Mouse (Mus musculus) forebrain, embryonic 12.5 days (tissue): ENCODE data around the gene Hspg2. TPM values are rescaled to one million over a fixed set of nuclear protein-coding genes. Genes with fewer than 3 reads are reported as not detected.
"Not testable (repeated sequence)": the region's sequence is repeated elsewhere in the genome, so short reads cannot be mapped to it uniquely, and the experiment has no call there.

Experiments
- ATAC-seq: fragments of 200-750 bp; cut with Nextera tagmentation; 2 replicates; pipeline ENCODE4 v1.8.0; 2017; ENCODE audit warnings: moderate TSS enrichment; ENCODE audit not compliant: low FRiP score
- H3K27ac ChIP-seq: fragments of 300-500 bp; sonication (generic); 2 replicates; pipeline ENCODE4 v1.5.1; 2016; ENCODE audit warnings: mild to moderate bottlenecking
- H3K27me3 ChIP-seq: fragments of 300-500 bp; sonication (generic); 2 replicates; pipeline ENCODE4 v1.6.1; 2016; ENCODE audit warnings: mild to moderate bottlenecking
- H3K36me3 ChIP-seq: fragments of 300-500 bp; sonication (generic); replicated peaks from 2 replicates; pipeline ENCODE4 v1.6.1; 2016; ENCODE audit warnings: mild to moderate bottlenecking
- H3K4me1 ChIP-seq: fragments of 300-500 bp; sonication (generic); 2 replicates; pipeline ENCODE4 v1.6.1; 2016
- H3K4me2 ChIP-seq: fragments of 300-500 bp; sonication (generic); 2 replicates; pipeline ENCODE4 v1.6.1; 2016; ENCODE audit warnings: mild to moderate bottlenecking, moderate library complexity
- H3K4me3 ChIP-seq: fragments of 300-500 bp; sonication (generic); replicated peaks from 2 replicates; pipeline ENCODE4 v1.5.1; 2016; ENCODE audit warnings: mild to moderate bottlenecking
- H3K9ac ChIP-seq: fragments of 300-500 bp; sonication (generic); 2 replicates; pipeline ENCODE4 v1.6.1; 2016; ENCODE audit warnings: mild to moderate bottlenecking
- H3K9me3 ChIP-seq: fragments of 300-500 bp; sonication (generic); 2 replicates; pipeline ENCODE4 v1.6.1; 2016
- WGBS: fragments of 180-500 bp; shearing (Covaris S2); methylation state at CpG from one replicate; pipeline ENCODE4 v1.1.7; 2016; 5-methylcytosine and 5-hydroxymethylcytosine counted together
- polyA plus RNA-seq: library from polyadenylated mRNA; unstranded; fragments of >200 nt; fragmentation: Nextera tagmentation; extraction: Ambion mirVana; gene quantifications from 2 replicates; pipeline ENCODE4 v1.2.1, GENCODE M21; 2016

Gene Hspg2
- polyA plus RNA-seq, 1 experiment from 2014 or later, result 8.9 TPM

- no peak overlapping the region for H3K9ac ChIP-seq
- no peaks in the 10 kb centered on the region for H3K27me3 ChIP-seq
- H3K4me2 ChIP-seq, result no peak overlapping the region
- peaks cover 24% of the 10 kb centered on the region for H3K36me3 ChIP-seq
- 81% methylated on average over 9 of the region's 9 CpGs for WGBS
- H3K27ac ChIP-seq, result no peak overlapping the region
- ATAC-seq, result no peak
- no peak overlapping the region for H3K4me3 ChIP-seq
- no peaks in the 10 kb centered on the region for H3K9me3 ChIP-seq
- no peaks in the 10 kb centered on the region for H3K4me1 ChIP-seq
Measured at GRCm38 (mm10) chr4:137569873-137570272, 101.3 kb downstream of the Hspg2 start.

GRCm38 (mm10) chr4:137574469-137574868, 105.9 kb downstream of the Hspg2 start, which contains the start of gene Ldlrad2:
Gene Ldlrad2, minus strand, starts transcription at chr4:137574569.
- H3K4me2 ChIP-seq, result no peak within 1 kb of the TSS
- no peak within 1 kb of the TSS for H3K4me3 ChIP-seq
- 89% methylated on average over 10 of the region's 10 CpGs for WGBS
- no peak within 1 kb of the TSS for H3K27ac ChIP-seq
- no peaks in the 10 kb centered on the region for H3K9me3 ChIP-seq
- peaks cover 6% of the 10 kb centered on the region; the same call in 1 of the 2 replicates for H3K36me3 ChIP-seq
- no peak for ATAC-seq
- peaks cover 6% of the 10 kb centered on the region for H3K4me1 ChIP-seq
- H3K27me3 ChIP-seq, result peaks cover 21% of the 10 kb centered on the region
- H3K9ac ChIP-seq, result no peak within 1 kb of the TSS

- Histone ChIP-seq H3K9ac (no peak overlapping the region), H3K4me2 (no peak overlapping the region), H3K36me3 (no peaks in the 10 kb centered on the region), H3K9me3 (no peaks in the 10 kb centered on the region), H3K4me3 (no peak overlapping the region), H3K27me3 (peaks cover 30% of the 10 kb centered on the region), H3K27ac (no peak overlapping the region), H3K4me1 (peaks cover 12% of the 10 kb centered on the region)
- WGBS, result 96% methylated on average over 12 of the region's 12 CpGs
- no peak for ATAC-seq
Measured at GRCm38 (mm10) chr4:137577486-137577885, 108.9 kb downstream of the Hspg2 start.

GRCm38 (mm10) chr4:137578181-137578845, 109.7 kb downstream of the Hspg2 start:
- Histone ChIP-seq H3K9ac (peak overlapping the region; percentile 42; the same call in 1 of the 2 replicates), H3K27me3 (peaks cover 30% of the 10 kb centered on the region), H3K4me2 (peak overlapping the region; percentile 66), H3K36me3 (no peaks in the 10 kb centered on the region), H3K4me3 (peak overlapping the region; percentile 39), H3K27ac (no peak overlapping the region), H3K4me1 (peaks cover 12% of the 10 kb centered on the region), H3K9me3 (no peaks in the 10 kb centered on the region)
- WGBS, result 2% methylated on average over 39 of the region's 39 CpGs
- ATAC-seq, result no peak

- H3K4me2 ChIP-seq, result no peak overlapping the region
- no peaks in the 10 kb centered on the region for H3K9me3 ChIP-seq
- peaks cover 30% of the 10 kb centered on the region for H3K27me3 ChIP-seq
- peaks cover 12% of the 10 kb centered on the region for H3K4me1 ChIP-seq
- H3K27ac ChIP-seq, result no peak overlapping the region
- H3K4me3 ChIP-seq, result no peak overlapping the region
- no peaks in the 10 kb centered on the region for H3K36me3 ChIP-seq
- ATAC-seq, result no peak
- 53% methylated on average over 4 of the region's 4 CpGs for WGBS
- H3K9ac ChIP-seq, result no peak overlapping the region
Measured at GRCm38 (mm10) chr4:137579789-137580188, 111.2 kb downstream of the Hspg2 start.

- H3K9ac ChIP-seq, result no peak overlapping the region
- WGBS, result 73% methylated on average over 2 of the region's 2 CpGs
- ATAC-seq, result no peak
Measured at GRCm38 (mm10) chr4:137580299-137580698, 111.7 kb downstream of the Hspg2 start.

GRCm38 (mm10) chr4:137581815-137582214, 113.2 kb downstream of the Hspg2 start:
- Histone ChIP-seq H3K27ac (no peak overlapping the region), H3K9ac (no peak overlapping the region)

More at GRCm38 (mm10) chr4:137580299-137580698, 111.7 kb downstream of the Hspg2 start:
- peaks cover 30% of the 10 kb centered on the region for H3K27me3 ChIP-seq
- H3K36me3 ChIP-seq, result no peaks in the 10 kb centered on the region
- no peak overlapping the region for H3K27ac ChIP-seq
- H3K4me2 ChIP-seq, result no peak overlapping the region
- H3K9me3 ChIP-seq, result no peaks in the 10 kb centered on the region
- no peak overlapping the region for H3K4me3 ChIP-seq
- H3K4me1 ChIP-seq, result peaks cover 12% of the 10 kb centered on the region

GRCm38 (mm10) chr4:137589095-137589494, 120.5 kb downstream of the Hspg2 start:
- H3K27ac ChIP-seq, ATAC-seq, H3K4me3 ChIP-seq, H3K9ac ChIP-seq, H3K4me2 ChIP-seq, H3K4me1 ChIP-seq, H3K36me3 ChIP-seq, H3K9me3 ChIP-seq: not testable (repeated sequence)
- H3K27me3 ChIP-seq, result peaks cover 14% of the 10 kb centered on the region; the same call in 1 of the 2 replicates
- 96% methylated on average over 2 of the region's 3 CpGs for WGBS

More at GRCm38 (mm10) chr4:137581815-137582214, 113.2 kb downstream of the Hspg2 start:
- ATAC-seq, result no peak
- Histone ChIP-seq H3K9me3 (no peaks in the 10 kb centered on the region), H3K4me2 (no peak overlapping the region), H3K36me3 (no peaks in the 10 kb centered on the region), H3K4me1 (peaks cover 12% of the 10 kb centered on the region), H3K27me3 (peaks cover 33% of the 10 kb centered on the region), H3K4me3 (no peak overlapping the region)
- 35% methylated on average over 3 of the region's 3 CpGs for WGBS

GRCm38 (mm10) chr4:137589586-137589985, 121.0 kb downstream of the Hspg2 start:
- Histone ChIP-seq H3K4me2 (no peak overlapping the region), H3K9ac (no peak overlapping the region), H3K4me1 (no peaks in the 10 kb centered on the region), H3K27ac (no peak overlapping the region), H3K27me3 (peaks cover 14% of the 10 kb centered on the region; the same call in 1 of the 2 replicates), H3K9me3 (no peaks in the 10 kb centered on the region), H3K36me3 (no peaks in the 10 kb centered on the region), H3K4me3 (no peak overlapping the region)
- ATAC-seq, result no peak
- 82% methylated on average over 3 of the region's 3 CpGs for WGBS

GRCm38 (mm10) chr4:137590961-137591360, 122.4 kb downstream of the Hspg2 start:
- no peak overlapping the region for H3K27ac ChIP-seq
- H3K4me3 ChIP-seq, result no peak overlapping the region
- ATAC-seq, result no peak
- H3K27me3 ChIP-seq, result peaks cover 14% of the 10 kb centered on the region; the same call in 1 of the 2 replicates
- peaks cover 13% of the 10 kb centered on the region for H3K4me1 ChIP-seq
- H3K9ac ChIP-seq, result no peak overlapping the region
- no peaks in the 10 kb centered on the region for H3K9me3 ChIP-seq
- 90% methylated on average over 4 of the region's 4 CpGs for WGBS
- H3K36me3 ChIP-seq, result no peaks in the 10 kb centered on the region
- no peak overlapping the region for H3K4me2 ChIP-seq

- Histone ChIP-seq H3K9me3 (no peaks in the 10 kb centered on the region), H3K27ac (peak within 1 kb of the TSS; percentile 99), H3K4me2 (peak within 1 kb of the TSS; percentile 82), H3K4me1 (peaks cover 31% of the 10 kb centered on the region), H3K27me3 (no peaks in the 10 kb centered on the region; the same call in 1 of the 2 replicates), H3K4me3 (peak within 1 kb of the TSS; percentile 80), H3K36me3 (no peaks in the 10 kb centered on the region), H3K9ac (peak within 1 kb of the TSS; percentile 92)
- WGBS, result under 1% methylated on average over 89 of the region's 92 CpGs
- peak; percentile 93 for ATAC-seq
Measured at GRCm38 (mm10) chr4:137593601-137594495, 125.3 kb downstream of the Hspg2 start, which contains the start of gene Usp48. Gene Usp48, plus strand, starts transcription at chr4:137593755.
